Mouse (Mus musculus) embryonic facial prominence, embryonic 11.5 days (tissue): ENCODE results near the gene Rps19. TPM values are rescaled to one million over a fixed set of nuclear protein-coding genes. Genes with fewer than 3 reads are reported as not detected.

ENCODE experiments used
- ATAC-seq: fragments of 200-750 bp; cut with Nextera tagmentation; replicated peaks from 2 replicates; pipeline ENCODE4 v1.8.0; 2017; ENCODE audit warnings: low read depth; ENCODE audit not compliant: insufficient number of reproducible peaks, low FRiP score, low TSS enrichment
- DNase-seq: peaks from one replicate; pipeline ENCODE4 v3.0.0-alpha.2; 2015; ENCODE audit warnings: low spot score
- H3K27ac ChIP-seq: fragments of 300-500 bp; sonication (generic); replicated peaks from 2 replicates; pipeline ENCODE4 v1.5.1; 2014; ENCODE audit warnings: mild to moderate bottlenecking, low read depth, low read length, control low read depth
- H3K27me3 ChIP-seq: fragments of 300-500 bp; sonication (generic); 2 replicates; pipeline ENCODE4 v1.6.1; 2014; ENCODE audit warnings: mild to moderate bottlenecking, low read length, moderate library complexity, mixed read lengths; ENCODE audit not compliant: control insufficient read depth, insufficient read depth
- H3K36me3 ChIP-seq: fragments of 300-500 bp; sonication (generic); replicated peaks from 2 replicates; pipeline ENCODE4 v1.6.1; 2014; ENCODE audit warnings: low read depth, mild to moderate bottlenecking, low read length, moderate library complexity, mixed read lengths; ENCODE audit not compliant: control insufficient read depth, insufficient read depth
- H3K4me1 ChIP-seq: fragments of 300-500 bp; sonication (generic); 2 replicates; pipeline ENCODE4 v1.6.1; 2014; ENCODE audit warnings: low read length, mixed read lengths; ENCODE audit not compliant: control insufficient read depth, insufficient read depth
- H3K4me2 ChIP-seq: fragments of 300-500 bp; sonication (generic); 2 replicates; pipeline ENCODE4 v1.6.1; 2014; ENCODE audit warnings: low read depth, mild to moderate bottlenecking, control low read depth, low read length, moderate library complexity
- H3K4me3 ChIP-seq: fragments of 300-500 bp; sonication (generic); 2 replicates; pipeline ENCODE4 v1.5.1; 2014; ENCODE audit warnings: low read depth, low read length, control low read depth
- H3K9ac ChIP-seq: fragments of 300-500 bp; sonication (generic); replicated peaks from 2 replicates; pipeline ENCODE4 v1.6.1; 2014; ENCODE audit warnings: mild to moderate bottlenecking, control low read depth, low read length
- H3K9me3 ChIP-seq: fragments of 300-500 bp; sonication (generic); replicated peaks from 2 replicates; pipeline ENCODE4 v1.6.1; 2016; ENCODE audit warnings: mild to moderate bottlenecking, low read length, inconsistent platforms, mixed read lengths; ENCODE audit not compliant: control insufficient read depth
- WGBS: fragments of 180-500 bp; shearing (Covaris S2); extraction: QIAGEN DNeasy Blood & Tissue Kit; methylation state at CpG from one replicate; pipeline ENCODE4 v1.1.7; 2014; 5-methylcytosine and 5-hydroxymethylcytosine counted together
- polyA plus RNA-seq: library from polyadenylated mRNA; unstranded; fragments of >200 nt; fragmentation: Nextera tagmentation; extraction: Ambion mirVana; gene quantifications from 2 replicates; pipeline ENCODE4 v1.2.1, GENCODE M21; 2014

Rps19 gene
- polyA plus RNA-seq, 1 experiment from 2014 or later = 2,121 TPM

GRCm38 (mm10) chr7:24859234-24859633 is 24.9 kb upstream of the Rps19 start:
- no peak overlapping the region for H3K4me2 ChIP-seq
- WGBS = 82% methylated on average over 5 of the region's 5 CpGs
- ATAC-seq (no peak), DNase-seq (no peak)
- no peaks in the 10 kb centered on the region for H3K27me3 ChIP-seq
- no peak overlapping the region for H3K27ac ChIP-seq
- no peaks in the 10 kb centered on the region for H3K36me3 ChIP-seq
- H3K4me1 ChIP-seq = no peaks in the 10 kb centered on the region
- H3K9ac ChIP-seq = no peak overlapping the region
- no peaks in the 10 kb centered on the region for H3K9me3 ChIP-seq
- H3K4me3 ChIP-seq = no peak overlapping the region

GRCm38 (mm10) chr7:24861913-24862312 is 22.3 kb upstream of the Rps19 start, which contains the start of gene Gm9844:
Gene Gm9844, plus strand, starts transcription at chr7:24862213.
- no peak within 1 kb of the TSS for H3K4me3 ChIP-seq
- no peaks in the 10 kb centered on the region for H3K4me1 ChIP-seq
- H3K9me3 ChIP-seq = no peaks in the 10 kb centered on the region
- H3K36me3 ChIP-seq = no peaks in the 10 kb centered on the region
- no peaks in the 10 kb centered on the region for H3K27me3 ChIP-seq
- H3K27ac ChIP-seq = no peak within 1 kb of the TSS
- H3K9ac ChIP-seq = no peak within 1 kb of the TSS
- WGBS = 85% methylated on average over 7 of the region's 7 CpGs
- no peak for ATAC-seq
- H3K4me2 ChIP-seq = no peak within 1 kb of the TSS
- DNase-seq = no peak

- no peak overlapping the region for H3K9ac ChIP-seq
- ATAC-seq (no peak), DNase-seq (no peak)
- no peak overlapping the region for H3K27ac ChIP-seq
- H3K4me1 ChIP-seq = no peaks in the 10 kb centered on the region
- no peaks in the 10 kb centered on the region for H3K9me3 ChIP-seq
- H3K4me2 ChIP-seq = no peak overlapping the region
- no peak overlapping the region for H3K4me3 ChIP-seq
- 89% methylated on average over 4 of the region's 4 CpGs for WGBS
- H3K36me3 ChIP-seq = no peaks in the 10 kb centered on the region
- H3K27me3 ChIP-seq = no peaks in the 10 kb centered on the region
These were observed 21.3 kb upstream of the Rps19 start for GRCm38 (mm10) chr7:24862853-24863252.

GRCm38 (mm10) chr7:24864156-24864555 is 20.0 kb upstream of the Rps19 start:
- ATAC-seq = no peak
- H3K27ac ChIP-seq = no peak overlapping the region
- 22% methylated on average over 6 of the region's 6 CpGs for WGBS
- no peaks in the 10 kb centered on the region for H3K4me1 ChIP-seq
- no peaks in the 10 kb centered on the region for H3K9me3 ChIP-seq
- H3K4me2 ChIP-seq = no peak overlapping the region
- H3K4me3 ChIP-seq = no peak overlapping the region
- no peaks in the 10 kb centered on the region for H3K27me3 ChIP-seq
- no peaks in the 10 kb centered on the region for H3K36me3 ChIP-seq
- DNase-seq = peak; percentile 24
- no peak overlapping the region for H3K9ac ChIP-seq

- no peak for ATAC-seq
- H3K9me3 ChIP-seq = no peaks in the 10 kb centered on the region
- WGBS = 66% methylated on average over 17 of the region's 17 CpGs
These were observed 15.1 kb upstream of the Rps19 start for GRCm38 (mm10) chr7:24869080-24869479.

GRCm38 (mm10) chr7:24869532-24870165 is 14.5 kb upstream of the Rps19 start, which contains the start of the genes Lypd4 and Dmrtc2:
Gene Lypd4, minus strand, starts transcription at chr7:24869941.
Gene Dmrtc2, plus strand, starts transcription at chr7:24870057.
- no peak within 1 kb of the TSS for H3K27ac ChIP-seq
- no peaks in the 10 kb centered on the region; the same call in 1 of the 2 replicates for H3K36me3 ChIP-seq
- H3K4me2 ChIP-seq = no peak within 1 kb of the TSS
- 51% methylated on average over 39 of the region's 41 CpGs for WGBS
- DNase-seq (no peak), ATAC-seq (no peak)
- no peak within 1 kb of the TSS for H3K4me3 ChIP-seq
- H3K9ac ChIP-seq = no peak within 1 kb of the TSS
- H3K9me3 ChIP-seq = no peaks in the 10 kb centered on the region
- H3K4me1 ChIP-seq = no peaks in the 10 kb centered on the region
- no peaks in the 10 kb centered on the region for H3K27me3 ChIP-seq

More at GRCm38 (mm10) chr7:24869080-24869479, 15.1 kb upstream of the Rps19 start:
- Histone ChIP-seq H3K4me2 (no peak overlapping the region), H3K4me3 (no peak overlapping the region), H3K9ac (no peak overlapping the region), H3K27ac (no peak overlapping the region), H3K36me3 (no peaks in the 10 kb centered on the region; the same call in 1 of the 2 replicates), H3K27me3 (no peaks in the 10 kb centered on the region), H3K4me1 (no peaks in the 10 kb centered on the region)
- no peak for DNase-seq

GRCm38 (mm10) chr7:24877588-24877987 is 6.6 kb upstream of the Rps19 start:
- ATAC-seq = no peak
- Histone ChIP-seq H3K4me1 (no peaks in the 10 kb centered on the region; the same call in 1 of the 2 replicates), H3K9ac (no peak overlapping the region), H3K36me3 (no peaks in the 10 kb centered on the region), H3K27me3 (no peaks in the 10 kb centered on the region), H3K27ac (no peak overlapping the region), H3K4me3 (no peak overlapping the region), H3K4me2 (no peak overlapping the region), H3K9me3 (no peaks in the 10 kb centered on the region)
- DNase-seq = no peak
- WGBS = 48% methylated on average over 3 of the region's 3 CpGs

- WGBS = 24% methylated on average over 2 of the region's 2 CpGs
These were observed 4.6 kb upstream of the Rps19 start for GRCm38 (mm10) chr7:24879620-24880019.

More at GRCm38 (mm10) chr7:24879620-24880019, 4.6 kb upstream of the Rps19 start:
- no peak overlapping the region for H3K4me3 ChIP-seq
- ATAC-seq (no peak), DNase-seq (no peak)
- H3K27me3 ChIP-seq = no peaks in the 10 kb centered on the region
- H3K9me3 ChIP-seq = no peaks in the 10 kb centered on the region
- H3K27ac ChIP-seq = no peak overlapping the region
- no peak overlapping the region for H3K4me2 ChIP-seq
- H3K9ac ChIP-seq = no peak overlapping the region
- H3K4me1 ChIP-seq = no peaks in the 10 kb centered on the region; the same call in 1 of the 2 replicates
- H3K36me3 ChIP-seq = no peaks in the 10 kb centered on the region
